Mouse (Mus musculus) ES-E14 (cell line): ENCODE results near the gene Gm29609.

ENCODE experiments used
- HCFC1 ChIP-seq: IDR thresholded peaks from 2 replicates; pipeline ENCODE4 v1.6.1; 2012; ENCODE audit warnings: low read length, inconsistent platforms, borderline replicate concordance; ENCODE audit not compliant: insufficient read depth
- MAFK ChIP-seq: IDR thresholded peaks from 2 replicates; pipeline ENCODE4 v1.6.1; 2014; ENCODE audit warnings: mild to moderate bottlenecking, low read depth, low read length, inconsistent platforms; ENCODE audit not compliant: insufficient read depth

DNA sequence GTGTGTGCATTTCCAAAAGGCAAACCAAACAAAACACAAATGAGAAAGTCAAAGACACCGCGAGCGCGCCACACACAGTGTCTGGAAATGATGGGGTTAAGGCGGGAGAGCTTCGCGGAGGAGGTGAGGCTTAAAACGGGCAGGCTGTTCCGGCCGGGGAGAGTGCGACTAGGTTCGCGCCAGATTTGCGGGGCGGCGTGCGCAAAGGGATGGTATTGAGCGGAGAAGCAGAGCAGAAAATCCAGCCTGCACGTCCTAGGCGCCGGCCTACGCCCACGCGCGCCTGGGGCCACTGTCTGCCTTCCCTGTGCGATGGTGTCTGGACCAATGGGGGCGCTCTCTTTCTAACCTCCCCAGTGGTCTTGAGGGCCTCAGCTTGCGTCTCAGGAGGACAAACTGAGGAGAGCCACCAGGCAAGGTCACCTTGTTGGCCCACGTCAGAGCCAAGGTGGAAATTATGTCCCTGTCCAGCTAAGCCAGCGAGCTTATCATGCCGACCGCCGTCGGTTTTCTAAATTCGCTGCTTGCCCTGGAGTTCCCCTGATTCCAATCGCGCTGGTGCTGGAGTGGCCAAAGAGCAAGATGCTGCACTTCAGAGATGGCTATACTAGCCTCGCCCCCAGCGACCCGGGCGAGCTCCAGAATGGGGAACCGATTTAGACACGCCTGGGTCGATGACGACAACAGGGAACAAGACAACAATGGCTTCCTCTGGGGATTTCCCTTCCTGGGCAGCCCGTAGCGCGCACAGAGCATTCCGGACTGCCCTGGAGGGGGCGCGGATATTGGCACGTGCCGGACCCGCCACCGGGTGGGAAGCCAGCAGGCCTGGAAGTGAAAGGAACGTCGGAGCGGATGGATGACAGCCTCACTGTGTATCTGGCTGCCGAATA is 84.7 kb downstream of the Gm29609 start:
- TF ChIP-seq HCFC1: no peak
- TF ChIP-seq MAFK: no peak
